Mouse (Mus musculus) embryonic facial prominence, embryonic 11.5 days (tissue): ENCODE results near the gene Dcaf17. TPM values are rescaled to one million over a fixed set of nuclear protein-coding genes. Genes with fewer than 3 reads are reported as not detected.

ENCODE experiments used
- polyA plus RNA-seq: library from polyadenylated mRNA; unstranded; fragments of >200 nt; fragmentation: Nextera tagmentation; extraction: Ambion mirVana; gene quantifications from 2 replicates; pipeline ENCODE4 v1.2.1, GENCODE M21; 2014

Gene Dcaf17
- polyA plus RNA-seq, 1 experiment from 2014 or later = 29.0 TPM

Other genes starting within 250 kb of the Dcaf17 start
- gene Tlk1, start 229.6 kb upstream of the Dcaf17 start, polyA plus RNA-seq = 46.4 and 46.8 TPM in 2 replicates
- gene Mettl8, start 255 bp downstream of the Dcaf17 start, polyA plus RNA-seq = 21.1 and 21.9 TPM in 2 replicates
- gene Cybrd1, start 62.6 kb downstream of the Dcaf17 start, polyA plus RNA-seq = 0.42 and 0.71 TPM in 2 replicates
- gene Dync1i2, start 156.4 kb downstream of the Dcaf17 start, polyA plus RNA-seq = 157 and 167 TPM in 2 replicates